Mouse (Mus musculus) T-helper 17 cell (primary cell): ENCODE results near the gene Zfp341.

Source experiments
- in situ Hi-C, 2 experiments: fragments of 300-600 bp; cut with MboI, MseI; formaldehyde crosslinking; loops; 1 replicate in 1 of 2; 2 replicates in 1 of 2; pipeline ENCODE4 v1.15.1; 2025; ENCODE audit warnings: high pct_unique_total_duplicates in 2 of 2

Zfp341 gene

GRCm38 (mm10) chr2:154586405-154586804 is 26.7 kb upstream of the Zfp341 start:
- in situ Hi-C loops: no loop called here

- in situ Hi-C loops: no loop called here
Measured at GRCm38 (mm10) chr2:154589051-154589450, 24.0 kb upstream of the Zfp341 start.

GRCm38 (mm10) chr2:154591239-154591638 is 21.9 kb upstream of the Zfp341 start:
- in situ Hi-C loops: no loop called here

GRCm38 (mm10) chr2:154593025-154593424 is 20.1 kb upstream of the Zfp341 start:
- in situ Hi-C loops: no loop called here

GRCm38 (mm10) chr2:154595775-154596174 is 17.3 kb upstream of the Zfp341 start:
- in situ Hi-C loops: no loop called here

GRCm38 (mm10) chr2:154597399-154597798 is 15.7 kb upstream of the Zfp341 start:
- in situ Hi-C loops: no loop called here

GRCm38 (mm10) chr2:154600586-154600985 is 12.5 kb upstream of the Zfp341 start:
- in situ Hi-C loops: no loop called here

- in situ Hi-C loops: no loop called here
Measured at GRCm38 (mm10) chr2:154601324-154601723, 11.8 kb upstream of the Zfp341 start.

GRCm38 (mm10) chr2:154603007-154603637 is 10.0 kb upstream of the Zfp341 start:
- in situ Hi-C loops: no loop called here

- in situ Hi-C loops: no loop called here
Measured at GRCm38 (mm10) chr2:154603638-154604153, 9.4 kb upstream of the Zfp341 start, which contains the start of gene Pxmp4. Pxmp4 (minus strand) TSS chr2:154603708.

GRCm38 (mm10) chr2:154604156-154604555 is 8.9 kb upstream of the Zfp341 start:
- in situ Hi-C loops: no loop called here

GRCm38 (mm10) chr2:154606965-154607364 is 6.1 kb upstream of the Zfp341 start:
- in situ Hi-C loops: no loop called here

GRCm38 (mm10) chr2:154609050-154609767 is 3.9 kb upstream of the Zfp341 start:
- in situ Hi-C loops: no loop called here

- in situ Hi-C loops: no loop called here
Measured at GRCm38 (mm10) chr2:154614841-154615576, 1.9 kb downstream of the Zfp341 start.

GRCm38 (mm10) chr2:154615674-154616073 is 2.6 kb downstream of the Zfp341 start:
- in situ Hi-C loops: no loop called here

- in situ Hi-C loops: no loop called here
Measured at GRCm38 (mm10) chr2:154617061-154617460, 4.0 kb downstream of the Zfp341 start.

GRCm38 (mm10) chr2:154621684-154622083 is 8.6 kb downstream of the Zfp341 start:
- in situ Hi-C loops: no loop called here

- in situ Hi-C loops: no loop called here
Measured at GRCm38 (mm10) chr2:154624137-154624536, 11.0 kb downstream of the Zfp341 start.

- in situ Hi-C loops: loop anchor here in 1 of 2 experiments (10.0 kb wide), 1 partner anchor 1404 kb away; no protein-coding TSS in a partner anchor
Measured at GRCm38 (mm10) chr2:154630531-154630930, 17.4 kb downstream of the Zfp341 start.

- in situ Hi-C loops: loop anchor here in 1 of 2 experiments (10.0 kb wide), 1 partner anchor 1403 kb away; no protein-coding TSS in a partner anchor
Measured at GRCm38 (mm10) chr2:154632203-154632780, 19.2 kb downstream of the Zfp341 start.

- in situ Hi-C loops: loop anchor here in 1 of 2 experiments (10.0 kb wide), 1 partner anchor 1402 kb away; no protein-coding TSS in a partner anchor
Measured at GRCm38 (mm10) chr2:154633039-154633742, 20.1 kb downstream of the Zfp341 start.
